Mouse (Mus musculus): Measurements from ENCODE around the gene Hist1h4i. TPM values are rescaled to one million over a fixed set of nuclear protein-coding genes. Genes with fewer than 3 reads are reported as not detected.
"Not testable (repeated sequence)": the region's sequence is repeated elsewhere in the genome, so short reads cannot be mapped to it uniquely, and the experiment has no call there.

Hist1h4i gene
- total and polyA plus RNA-seq, 3 experiments = 12.6 to 284 (median 52.2) TPM

DNA sequence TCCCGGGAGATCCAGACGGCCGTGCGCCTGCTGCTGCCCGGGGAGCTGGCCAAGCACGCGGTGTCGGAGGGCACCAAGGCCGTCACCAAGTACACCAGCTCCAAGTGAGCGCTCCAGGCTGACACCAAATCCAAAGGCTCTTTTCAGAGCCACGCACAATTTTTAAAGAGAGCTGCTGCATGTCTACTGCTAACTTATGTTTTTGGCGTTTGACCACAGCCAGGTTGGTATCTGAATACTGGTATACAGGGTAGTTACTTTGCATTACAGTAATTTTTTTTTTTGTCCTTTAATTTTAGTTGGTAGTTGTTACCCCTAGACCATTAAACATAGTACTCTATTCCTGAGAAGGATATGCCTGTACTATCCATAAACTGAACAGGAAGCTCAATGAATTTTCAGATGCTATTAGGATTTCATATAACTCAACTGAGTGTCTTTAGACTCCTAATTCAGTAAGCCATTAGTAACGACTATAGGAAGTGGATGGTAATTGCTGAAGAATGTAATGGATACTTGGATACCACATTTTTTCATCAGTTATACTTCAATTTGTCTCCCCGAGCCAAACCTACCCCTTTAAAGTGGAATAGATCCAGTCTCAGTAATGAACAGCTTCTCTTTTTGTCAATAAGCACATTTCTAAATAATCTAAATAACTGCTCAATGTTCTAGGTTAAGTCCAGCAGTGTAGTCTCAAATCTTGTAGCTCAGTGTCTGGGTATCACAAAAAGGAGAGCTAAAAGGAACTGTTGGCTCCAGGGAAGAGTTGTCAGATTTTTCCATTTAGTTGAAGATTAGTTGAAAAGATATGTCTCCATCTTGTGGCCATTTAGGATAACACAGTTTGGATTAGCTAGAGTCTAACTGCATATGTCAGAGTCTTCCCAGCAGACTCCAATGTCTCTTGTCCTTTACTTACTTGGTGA lies 2.6 kb upstream of the Hist1h4i start:
- H3K36me3 ChIP-seq (replicated peaks) = no peaks in the 10 kb centered on the region
- H3K9me3 ChIP-seq (replicated peaks) = no peaks in the 10 kb centered on the region
- H3K4me1 ChIP-seq (ENCODE audit: insufficient read depth, low read depth, low read length) = peaks cover 21% of the 10 kb centered on the region
- DNase-seq (ENCODE audit: low spot score) = peak; percentile 17
- no peaks in the 10 kb centered on the region for H3K27me3 ChIP-seq (ENCODE audit: insufficient read depth, low read length)
- no peak for ATAC-seq (ENCODE audit: extremely low read depth, insufficient number of reproducible peaks, low FRiP score, poor library complexity, severe bottlenecking)
- no peak for TF ChIP-seq GATA2 (IDR thresholded peaks at IDR 0.05; ENCODE audit: borderline replicate concordance, low read depth, low read length)
- no peak for TF ChIP-seq CTCF (IDR thresholded peaks at IDR 0.05; ENCODE audit: low read depth, low read length)
- TF ChIP-seq GATA1 (IDR thresholded peaks at IDR 0.05; ENCODE audit: borderline replicate concordance, low read length) = no peak
- no peak for TF ChIP-seq TAL1 (conservative IDR thresholded peaks at IDR 0.05; ENCODE audit: low read depth, low read length)
- peak; percentile 95; the same call in 1 of the 2 replicates for TF ChIP-seq POLR2AphosphoS5 (IDR thresholded peaks at IDR 0.05; ENCODE audit: insufficient replicate concordance, low read depth, low read length)
- peak overlapping the region; percentile 27; the same call in 1 of the 2 replicates for H3K4me3 ChIP-seq (ENCODE audit: low read depth, low read length)

DNA sequence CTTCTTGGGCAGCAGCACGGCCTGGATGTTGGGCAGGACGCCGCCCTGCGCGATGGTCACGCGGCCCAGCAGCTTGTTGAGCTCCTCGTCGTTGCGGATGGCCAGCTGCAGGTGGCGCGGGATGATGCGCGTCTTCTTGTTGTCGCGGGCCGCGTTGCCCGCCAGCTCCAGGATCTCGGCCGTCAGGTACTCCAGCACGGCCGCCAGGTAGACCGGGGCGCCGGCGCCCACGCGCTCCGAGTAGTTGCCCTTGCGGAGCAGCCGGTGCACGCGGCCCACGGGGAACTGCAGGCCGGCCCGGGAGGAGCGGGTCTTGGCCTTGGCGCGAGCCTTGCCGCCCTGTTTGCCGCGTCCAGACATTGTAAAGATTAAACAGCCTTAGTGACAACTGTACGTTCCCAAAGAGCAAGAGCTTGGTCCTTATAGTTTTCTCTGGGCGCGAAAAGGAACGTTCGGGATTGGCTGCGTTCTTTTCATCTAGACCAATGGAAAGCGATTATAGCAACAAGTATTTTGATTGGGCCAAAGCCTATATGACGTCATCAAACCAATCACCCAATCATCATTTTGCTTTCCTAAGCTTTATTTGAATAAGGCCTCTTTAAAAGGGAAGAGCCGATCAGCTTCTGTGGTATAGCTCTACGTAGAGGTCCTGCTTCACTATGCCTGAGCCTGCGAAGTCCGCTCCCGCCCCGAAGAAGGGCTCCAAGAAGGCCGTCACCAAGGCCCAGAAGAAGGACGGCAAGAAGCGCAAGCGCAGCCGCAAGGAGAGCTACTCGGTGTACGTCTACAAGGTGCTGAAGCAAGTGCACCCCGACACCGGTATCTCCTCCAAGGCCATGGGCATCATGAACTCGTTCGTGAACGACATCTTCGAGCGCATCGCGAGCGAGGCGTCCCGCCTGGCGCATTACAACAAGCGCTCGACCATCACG lies 1.7 kb upstream of the Hist1h4i start, which contains the start of the genes Hist1h2ag and Hist1h2bj:
TSS of gene Hist1h2ag (minus strand) at position 377 of the 935 bp plus-strand sequence.
TSS of gene Hist1h2bj (plus strand) at position 647 of the 935 bp plus-strand sequence.
- H3K27me3 ChIP-seq (ENCODE audit: insufficient read depth, low read length); H3K36me3 ChIP-seq (replicated peaks); H3K9me3 ChIP-seq (replicated peaks): not testable (repeated sequence)
- H3K4me1 ChIP-seq (ENCODE audit: insufficient read depth, low read depth, low read length) = peaks cover 18% of the 10 kb centered on the region
- peak; percentile 99 for TF ChIP-seq POLR2AphosphoS5 (IDR thresholded peaks at IDR 0.05; ENCODE audit: insufficient replicate concordance, low read depth, low read length)
- ATAC-seq (ENCODE audit: extremely low read depth, insufficient number of reproducible peaks, low FRiP score, poor library complexity, severe bottlenecking) = peak; percentile 71
- DNase-seq (ENCODE audit: low spot score) = peak; percentile 81
- peak within 1 kb of the TSS; percentile 60; the same call in 1 of the 2 replicates for H3K4me3 ChIP-seq (ENCODE audit: low read depth, low read length)

DNA sequence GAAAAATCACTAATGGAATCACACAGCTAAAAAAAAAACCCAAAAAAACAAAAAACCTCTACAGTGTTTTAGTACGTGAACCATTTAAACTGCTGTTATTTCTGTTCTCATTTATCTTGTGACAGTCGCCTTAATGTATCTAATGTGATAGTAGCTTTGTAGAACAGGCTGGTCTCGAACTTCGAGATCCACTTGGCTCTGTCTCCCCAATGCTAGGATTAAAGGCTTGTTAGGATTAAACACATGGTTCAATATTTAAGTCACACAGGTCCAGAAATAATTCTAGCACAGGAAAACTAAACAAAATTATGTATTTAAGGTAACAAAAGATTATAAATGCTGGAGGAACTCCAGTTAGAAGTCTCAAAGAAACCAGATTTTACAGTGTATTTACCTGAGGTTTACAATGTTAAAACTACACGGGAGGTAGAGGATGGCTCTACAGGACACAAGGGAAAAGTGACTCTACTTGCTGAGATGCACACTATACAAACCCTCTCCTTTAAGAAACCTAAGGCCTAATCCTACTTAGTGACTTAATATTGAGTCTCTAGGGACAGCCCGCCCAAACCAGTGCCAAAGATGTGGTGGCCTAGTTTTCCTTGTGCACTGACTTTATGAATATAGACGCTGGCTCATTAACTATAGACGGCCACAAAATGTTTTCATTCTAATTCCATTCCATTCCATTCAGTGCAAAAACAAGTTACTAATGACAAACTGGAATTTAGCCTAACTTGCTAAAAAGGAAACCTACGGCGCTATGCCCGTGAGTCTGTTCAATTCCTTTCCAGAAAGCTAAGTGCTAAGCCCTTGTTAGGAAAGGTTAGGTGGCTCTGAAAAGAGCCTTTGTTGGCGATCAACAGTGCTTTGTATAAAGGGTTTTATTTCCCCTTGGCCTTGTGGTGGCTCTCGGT lies 747 bp upstream of the Hist1h4i start:
- TF ChIP-seq GATA2 (IDR thresholded peaks at IDR 0.05; ENCODE audit: borderline replicate concordance, low read depth, low read length) (no peak), TAL1 (conservative IDR thresholded peaks at IDR 0.05; ENCODE audit: low read depth, low read length) (no peak), POLR2AphosphoS5 (IDR thresholded peaks at IDR 0.05; ENCODE audit: insufficient replicate concordance, low read depth, low read length) (peak; percentile 93; the same call in 1 of the 2 replicates), CTCF (IDR thresholded peaks at IDR 0.05; ENCODE audit: low read depth, low read length) (no peak), GATA1 (IDR thresholded peaks at IDR 0.05; ENCODE audit: borderline replicate concordance, low read length) (no peak)
- no peaks in the 10 kb centered on the region for H3K27me3 ChIP-seq (ENCODE audit: insufficient read depth, low read length)
- H3K36me3 ChIP-seq (replicated peaks) = no peaks in the 10 kb centered on the region
- ATAC-seq (ENCODE audit: extremely low read depth, insufficient number of reproducible peaks, low FRiP score, poor library complexity, severe bottlenecking) (no peak), DNase-seq (ENCODE audit: low spot score) (no peak)
- peak overlapping the region; percentile 60; the same call in 1 of the 2 replicates for H3K4me3 ChIP-seq (ENCODE audit: low read depth, low read length)
- H3K4me1 ChIP-seq (ENCODE audit: insufficient read depth, low read depth, low read length) = peaks cover 22% of the 10 kb centered on the region
- no peaks in the 10 kb centered on the region for H3K9me3 ChIP-seq (replicated peaks)

DNA sequence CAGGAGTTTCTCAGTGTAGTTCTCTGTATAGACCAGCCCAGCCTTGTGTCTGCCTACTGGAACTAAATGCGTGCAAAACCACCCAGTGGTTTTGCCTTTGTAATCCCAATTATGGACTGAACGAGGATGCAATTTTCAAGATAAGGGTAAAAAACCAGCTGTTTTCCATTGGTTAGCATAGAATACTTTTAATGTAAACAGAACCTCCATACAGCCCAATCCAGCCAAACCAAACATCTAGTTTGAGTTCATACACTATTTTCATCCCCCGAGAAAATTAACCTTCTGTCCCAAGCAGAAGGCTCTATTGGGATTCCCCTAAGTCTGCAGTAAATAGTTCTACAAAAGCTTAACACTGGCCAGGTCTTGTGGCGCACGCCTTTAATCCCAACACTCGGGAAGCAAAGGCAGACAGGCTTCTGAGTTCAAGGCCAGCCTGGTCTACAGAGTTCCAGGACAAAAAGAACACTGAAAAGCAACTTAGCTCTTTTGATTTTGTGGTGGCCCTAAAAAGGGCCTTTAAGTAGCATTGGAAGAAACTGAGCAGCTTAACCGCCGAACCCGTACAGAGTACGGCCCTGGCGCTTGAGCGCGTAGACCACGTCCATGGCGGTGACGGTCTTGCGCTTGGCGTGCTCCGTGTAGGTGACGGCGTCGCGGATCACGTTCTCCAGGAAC lies 559 bp downstream of the Hist1h4i start:
- DNase-seq (ENCODE audit: low spot score) (no peak), ATAC-seq (ENCODE audit: extremely low read depth, insufficient number of reproducible peaks, low FRiP score, poor library complexity, severe bottlenecking) (no peak)
- peak; percentile 41; the same call in 1 of the 2 replicates for TF ChIP-seq POLR2AphosphoS5 (IDR thresholded peaks at IDR 0.05; ENCODE audit: insufficient replicate concordance, low read depth, low read length)
- TF ChIP-seq GATA2 (IDR thresholded peaks at IDR 0.05; ENCODE audit: borderline replicate concordance, low read depth, low read length) = no peak
- no peak for TF ChIP-seq CTCF (IDR thresholded peaks at IDR 0.05; ENCODE audit: low read depth, low read length)
- TF ChIP-seq GATA1 (IDR thresholded peaks at IDR 0.05; ENCODE audit: borderline replicate concordance, low read length) = no peak
- no peak for TF ChIP-seq TAL1 (conservative IDR thresholded peaks at IDR 0.05; ENCODE audit: low read depth, low read length)
- Histone ChIP-seq H3K9me3 (replicated peaks) (no peaks in the 10 kb centered on the region), H3K4me1 (ENCODE audit: insufficient read depth, low read depth, low read length) (peaks cover 28% of the 10 kb centered on the region), H3K4me3 (ENCODE audit: low read depth, low read length) (peak overlapping the region; percentile 66), H3K36me3 (replicated peaks) (no peaks in the 10 kb centered on the region), H3K27me3 (ENCODE audit: insufficient read depth, low read length) (no peaks in the 10 kb centered on the region)

DNA sequence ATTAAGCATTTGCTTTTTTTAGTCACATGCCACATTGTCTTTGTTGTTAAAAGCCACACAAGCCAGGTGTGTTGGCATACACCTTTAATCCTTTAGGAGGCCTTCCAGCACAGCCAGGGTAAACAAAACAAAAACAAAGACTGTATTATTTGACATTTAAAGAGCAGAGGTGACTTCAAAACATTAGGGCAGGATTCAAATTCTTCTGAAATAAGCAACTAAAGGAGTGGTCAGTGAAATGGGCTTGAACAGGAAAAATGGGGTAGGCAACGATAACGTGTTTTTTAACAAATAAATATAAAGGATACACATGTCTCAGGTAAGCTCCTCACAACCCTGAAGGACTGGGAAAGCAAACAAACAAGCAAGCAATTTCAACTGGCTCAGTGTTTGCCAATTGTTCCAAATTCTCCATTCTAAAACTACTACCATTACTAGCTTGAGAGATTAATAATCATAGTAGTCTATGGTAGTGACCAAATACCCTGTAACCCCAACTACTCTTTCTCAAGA lies 1.2 kb downstream of the Hist1h4i start:
- DNase-seq (ENCODE audit: low spot score) (no peak), ATAC-seq (ENCODE audit: extremely low read depth, insufficient number of reproducible peaks, low FRiP score, poor library complexity, severe bottlenecking) (no peak)
- TF ChIP-seq TAL1 (conservative IDR thresholded peaks at IDR 0.05; ENCODE audit: low read depth, low read length) = no peak
- no peak for TF ChIP-seq CTCF (IDR thresholded peaks at IDR 0.05; ENCODE audit: low read depth, low read length)
- TF ChIP-seq GATA2 (IDR thresholded peaks at IDR 0.05; ENCODE audit: borderline replicate concordance, low read depth, low read length) = no peak
- TF ChIP-seq POLR2AphosphoS5 (IDR thresholded peaks at IDR 0.05; ENCODE audit: insufficient replicate concordance, low read depth, low read length) = peak; percentile 93; the same call in 1 of the 2 replicates
- Histone ChIP-seq H3K9me3 (replicated peaks) (no peaks in the 10 kb centered on the region), H3K4me1 (ENCODE audit: insufficient read depth, low read depth, low read length) (peaks cover 23% of the 10 kb centered on the region), H3K4me3 (ENCODE audit: low read depth, low read length) (peak overlapping the region; percentile 66; the same call in 1 of the 2 replicates), H3K27me3 (ENCODE audit: insufficient read depth, low read length) (no peaks in the 10 kb centered on the region), H3K36me3 (replicated peaks) (no peaks in the 10 kb centered on the region)

Data from G1E (cell line).